Mouse (Mus musculus) liver, embryonic 16.5 days (tissue): ENCODE measurements around the gene 6430531B16Rik. TPM values are rescaled to one million over a fixed set of nuclear protein-coding genes. Genes with fewer than 3 reads are reported as not detected.
A peak's percentile ranks its signal among the peaks of the same experiment; 100 is the strongest.

Source experiments
- ATAC-seq: fragments of 200-750 bp; cut with Nextera tagmentation; 2 replicates; pipeline ENCODE4 v1.8.0; 2017; ENCODE audit warnings: low read depth, mild to moderate bottlenecking, moderate number of reproducible peaks, moderate library complexity
- H3K27ac ChIP-seq: fragments of 300-500 bp; sonication (generic); 2 replicates; pipeline ENCODE4 v1.5.1; 2014; ENCODE audit warnings: mild to moderate bottlenecking, low read length
- H3K27me3 ChIP-seq: fragments of 300-500 bp; sonication (generic); 2 replicates; pipeline ENCODE4 v1.6.1; 2014; ENCODE audit warnings: low read depth, low read length, mixed read lengths; ENCODE audit not compliant: control insufficient read depth, insufficient read depth
- H3K36me3 ChIP-seq: fragments of 300-500 bp; sonication (generic); 2 replicates; pipeline ENCODE4 v1.6.1; 2014; ENCODE audit warnings: mild to moderate bottlenecking; ENCODE audit not compliant: control insufficient read depth, insufficient read depth
- H3K4me1 ChIP-seq: fragments of 300-500 bp; sonication (generic); 2 replicates; pipeline ENCODE4 v1.6.1; 2014; ENCODE audit warnings: low read depth, low read length, mixed read lengths; ENCODE audit not compliant: control insufficient read depth
- H3K4me2 ChIP-seq: fragments of 300-500 bp; sonication (generic); 2 replicates; pipeline ENCODE4 v1.6.1; 2014; ENCODE audit warnings: low read depth, low read length, mixed read lengths
- H3K4me3 ChIP-seq: fragments of 300-500 bp; sonication (generic); 2 replicates; pipeline ENCODE4 v1.5.1; 2014; ENCODE audit warnings: low read depth, mild to moderate bottlenecking, low read length
- H3K9ac ChIP-seq: fragments of 300-500 bp; sonication (generic); 2 replicates; pipeline ENCODE4 v1.6.1; 2014; ENCODE audit warnings: low read depth, low read length
- H3K9me3 ChIP-seq: fragments of 300-500 bp; sonication (generic); replicated peaks from 2 replicates; pipeline ENCODE4 v1.6.1; 2016; ENCODE audit warnings: low read length; ENCODE audit not compliant: control insufficient read depth
- WGBS: fragments of 180-500 bp; shearing (Covaris S2); extraction: QIAGEN DNeasy Blood & Tissue Kit; methylation state at CpG from one replicate; pipeline ENCODE4 v1.1.7; 2014; ENCODE audit not compliant: insufficient replicate concordance; 5-methylcytosine and 5-hydroxymethylcytosine counted together
- polyA plus RNA-seq: library from polyadenylated mRNA; unstranded; fragments of >200 nt; fragmentation: Nextera tagmentation; extraction: Ambion mirVana; gene quantifications from 2 replicates; pipeline ENCODE4 v1.2.1, GENCODE M21; 2015

Gene 6430531B16Rik
- polyA plus RNA-seq, 1 experiment from 2014 or later, result not detected

GRCm38 (mm10) chr7:139975471-139975870 is 3.1 kb downstream of the 6430531B16Rik start:
- no peaks in the 10 kb centered on the region for H3K27me3 ChIP-seq
- H3K27ac ChIP-seq, result no peak overlapping the region
- H3K36me3 ChIP-seq, result no peaks in the 10 kb centered on the region
- whole genome bisulfite sequencing, result 54% methylated on average over 5 of the region's 5 CpGs
- no peak overlapping the region for H3K4me2 ChIP-seq
- H3K9me3 ChIP-seq, result no peaks in the 10 kb centered on the region
- no peak overlapping the region for H3K9ac ChIP-seq
- no peak for ATAC-seq
- H3K4me1 ChIP-seq, result peaks cover 11% of the 10 kb centered on the region
- H3K4me3 ChIP-seq, result no peak overlapping the region

- H3K4me2 ChIP-seq, result no peak overlapping the region
- no peaks in the 10 kb centered on the region for H3K9me3 ChIP-seq
- no peak overlapping the region for H3K9ac ChIP-seq
- peaks cover 11% of the 10 kb centered on the region for H3K4me1 ChIP-seq
- no peaks in the 10 kb centered on the region for H3K36me3 ChIP-seq
- 20% methylated on average over 10 of the region's 10 CpGs for WGBS
- H3K27ac ChIP-seq, result peak overlapping the region; percentile 42
- H3K4me3 ChIP-seq, result no peak overlapping the region
- no peaks in the 10 kb centered on the region for H3K27me3 ChIP-seq
- peak; percentile 27; the same call in 1 of the 2 replicates for ATAC-seq
Measured at GRCm38 (mm10) chr7:139974307-139974706, 4.2 kb downstream of the 6430531B16Rik start.

- Histone ChIP-seq H3K9ac (no peak overlapping the region), H3K27me3 (no peaks in the 10 kb centered on the region), H3K4me2 (no peak overlapping the region), H3K27ac (no peak overlapping the region), H3K4me3 (no peak overlapping the region), H3K36me3 (no peaks in the 10 kb centered on the region), H3K4me1 (no peaks in the 10 kb centered on the region), H3K9me3 (no peaks in the 10 kb centered on the region)
- peak; percentile 8; the same call in 1 of the 2 replicates for ATAC-seq
Measured at GRCm38 (mm10) chr7:139972923-139973331, 5.6 kb downstream of the 6430531B16Rik start.

- no peak overlapping the region for H3K4me3 ChIP-seq
- no peaks in the 10 kb centered on the region for H3K4me1 ChIP-seq
- H3K27ac ChIP-seq, result no peak overlapping the region
- WGBS, result 17% methylated on average over 6 of the region's 6 CpGs
- H3K4me2 ChIP-seq, result no peak overlapping the region
- H3K9me3 ChIP-seq, result no peaks in the 10 kb centered on the region
- no peak overlapping the region for H3K9ac ChIP-seq
- ATAC-seq, result 0 out of 2 replicates have a peak, but pooled peaks have one; percentile 22
- no peaks in the 10 kb centered on the region for H3K27me3 ChIP-seq
- no peaks in the 10 kb centered on the region for H3K36me3 ChIP-seq
Measured at GRCm38 (mm10) chr7:139971436-139971835, 7.1 kb downstream of the 6430531B16Rik start.

GRCm38 (mm10) chr7:139970979-139971378 is 7.6 kb downstream of the 6430531B16Rik start:
- H3K4me3 ChIP-seq, result no peak overlapping the region
- WGBS, result 51% methylated on average over 5 of the region's 5 CpGs
- no peaks in the 10 kb centered on the region for H3K36me3 ChIP-seq
- H3K27me3 ChIP-seq, result no peaks in the 10 kb centered on the region
- 0 out of 2 replicates have a peak, but pooled peaks have one; percentile 6 for ATAC-seq
- no peaks in the 10 kb centered on the region for H3K4me1 ChIP-seq
- no peak overlapping the region for H3K27ac ChIP-seq
- no peak overlapping the region for H3K4me2 ChIP-seq
- no peaks in the 10 kb centered on the region for H3K9me3 ChIP-seq
- H3K9ac ChIP-seq, result no peak overlapping the region

GRCm38 (mm10) chr7:139970216-139970919 is 8.2 kb downstream of the 6430531B16Rik start:
- no peak overlapping the region for H3K27ac ChIP-seq
- no peak overlapping the region for H3K4me2 ChIP-seq
- no peak overlapping the region for H3K4me3 ChIP-seq
- H3K36me3 ChIP-seq, result no peaks in the 10 kb centered on the region
- H3K4me1 ChIP-seq, result no peaks in the 10 kb centered on the region
- 55% methylated on average over 10 of the region's 10 CpGs for WGBS
- H3K9ac ChIP-seq, result no peak overlapping the region
- no peaks in the 10 kb centered on the region for H3K9me3 ChIP-seq
- ATAC-seq, result no peak
- no peaks in the 10 kb centered on the region for H3K27me3 ChIP-seq

GRCm38 (mm10) chr7:139969348-139970130 is 9.0 kb downstream of the 6430531B16Rik start:
- WGBS, result 42% methylated on average over 10 of the region's 10 CpGs
- H3K36me3 ChIP-seq, result no peaks in the 10 kb centered on the region
- H3K4me1 ChIP-seq, result no peaks in the 10 kb centered on the region
- no peaks in the 10 kb centered on the region for H3K9me3 ChIP-seq
- no peak overlapping the region for H3K4me3 ChIP-seq
- no peaks in the 10 kb centered on the region for H3K27me3 ChIP-seq
- H3K27ac ChIP-seq, result no peak overlapping the region
- ATAC-seq, result no peak
- no peak overlapping the region for H3K4me2 ChIP-seq
- H3K9ac ChIP-seq, result no peak overlapping the region

GRCm38 (mm10) chr7:139968428-139968827 is 10.1 kb downstream of the 6430531B16Rik start:
- H3K27me3 ChIP-seq, result no peaks in the 10 kb centered on the region
- no peaks in the 10 kb centered on the region for H3K4me1 ChIP-seq
- no peak overlapping the region for H3K4me2 ChIP-seq
- no peaks in the 10 kb centered on the region for H3K36me3 ChIP-seq
- H3K27ac ChIP-seq, result no peak overlapping the region
- H3K4me3 ChIP-seq, result no peak overlapping the region
- 48% methylated on average over 5 of the region's 5 CpGs for WGBS
- H3K9ac ChIP-seq, result no peak overlapping the region
- ATAC-seq, result no peak
- no peaks in the 10 kb centered on the region for H3K9me3 ChIP-seq

GRCm38 (mm10) chr7:139967175-139967574 is 11.4 kb downstream of the 6430531B16Rik start:
- Histone ChIP-seq H3K4me3 (no peak overlapping the region), H3K36me3 (no peaks in the 10 kb centered on the region), H3K27me3 (no peaks in the 10 kb centered on the region), H3K4me2 (no peak overlapping the region), H3K9ac (no peak overlapping the region), H3K4me1 (no peaks in the 10 kb centered on the region), H3K9me3 (no peaks in the 10 kb centered on the region), H3K27ac (no peak overlapping the region)
- 40% methylated on average over 4 of the region's 4 CpGs for WGBS
- ATAC-seq, result no peak
